Mouse (Mus musculus) layer of hippocampus, postnatal 14 days (tissue): ENCODE measurements around the gene Kcnk18. TPM values are rescaled to one million over a fixed set of nuclear protein-coding genes. Genes with fewer than 3 reads are reported as not detected.

ENCODE experiments used
- DNase-seq, 2 experiments: peaks; one replicate each; pipeline ENCODE4 v3.0.0; 2021 to 2022; ENCODE audit warnings: low spot score in 2 of 2, mixed read lengths in 1 of 2
- total RNA-seq, 2 experiments: library from RNA; stranded (reverse); gene quantifications; 2 replicates each; pipeline ENCODE4 v1.2.3; 2021

Kcnk18 gene
- total RNA-seq, 2 experiments from 2014 or later, result not detected

GRCm38 (mm10) chr19:59221131-59221530 is 2.1 kb downstream of the Kcnk18 start:
- DNase-seq, result no peak

GRCm38 (mm10) chr19:59228376-59228775 is 9.4 kb downstream of the Kcnk18 start:
- no peak for DNase-seq

GRCm38 (mm10) chr19:59232786-59233185 is 13.8 kb downstream of the Kcnk18 start:
- no peak for DNase-seq

- DNase-seq, result no peak
Observed at GRCm38 (mm10) chr19:59235001-59235400, 16.0 kb downstream of the Kcnk18 start.

- DNase-seq, result no peak
Observed at GRCm38 (mm10) chr19:59236046-59236445, 17.0 kb downstream of the Kcnk18 start.

- no peak for DNase-seq
Observed at GRCm38 (mm10) chr19:59238630-59239029, 19.6 kb downstream of the Kcnk18 start.

GRCm38 (mm10) chr19:59239124-59239817 is 20.3 kb downstream of the Kcnk18 start:
- DNase-seq, result peak; percentile 84 to 87

- no peak for DNase-seq
Observed at GRCm38 (mm10) chr19:59241987-59242386, 23.0 kb downstream of the Kcnk18 start.

GRCm38 (mm10) chr19:59243057-59243456 is 24.0 kb downstream of the Kcnk18 start:
- DNase-seq, result no peak

GRCm38 (mm10) chr19:59248144-59248543 is 29.1 kb downstream of the Kcnk18 start:
- no peak for DNase-seq

- DNase-seq, result peak in 1 of 2 experiments; percentile 17
Observed at GRCm38 (mm10) chr19:59248553-59249286, 29.7 kb downstream of the Kcnk18 start.

- no peak for DNase-seq
Observed at GRCm38 (mm10) chr19:59252651-59253050, 33.6 kb downstream of the Kcnk18 start.

- DNase-seq, result no peak
Observed at GRCm38 (mm10) chr19:59259633-59260032, 40.6 kb downstream of the Kcnk18 start.

- no peak for DNase-seq
Observed at GRCm38 (mm10) chr19:59260718-59261442, 41.9 kb downstream of the Kcnk18 start, which contains the start of gene Slc18a2. Gene Slc18a2 (plus strand): TSS chr19:59260896.

- DNase-seq, result no peak
Observed at GRCm38 (mm10) chr19:59261604-59262003, 42.6 kb downstream of the Kcnk18 start.

- peak in 1 of 2 experiments; percentile 36 for DNase-seq
Observed at GRCm38 (mm10) chr19:59263171-59263570, 44.2 kb downstream of the Kcnk18 start.

- no peak for DNase-seq
Observed at GRCm38 (mm10) chr19:59264838-59265532, 46.0 kb downstream of the Kcnk18 start.

GRCm38 (mm10) chr19:59265907-59266306 is 46.9 kb downstream of the Kcnk18 start:
- DNase-seq, result peak in 1 of 2 experiments; percentile 13

- no peak for DNase-seq
Observed at GRCm38 (mm10) chr19:59267417-59267963, 48.5 kb downstream of the Kcnk18 start.

- no peak for DNase-seq
Observed at GRCm38 (mm10) chr19:59273190-59273589, 54.2 kb downstream of the Kcnk18 start.

GRCm38 (mm10) chr19:59276354-59276753 is 57.3 kb downstream of the Kcnk18 start:
- DNase-seq, result no peak
